Mouse (Mus musculus) kidney, postnatal 25 days (tissue): ENCODE results near the gene Arfgef2.
A peak's percentile ranks its signal among the peaks of the same experiment; 100 is the strongest.

Experiments used
- DNase-seq, 2 experiments: peaks; one replicate each; pipeline ENCODE4 v3.0.0; 2021; ENCODE audit warnings: mixed read lengths in 2 of 2

The Arfgef2 gene

DNA sequence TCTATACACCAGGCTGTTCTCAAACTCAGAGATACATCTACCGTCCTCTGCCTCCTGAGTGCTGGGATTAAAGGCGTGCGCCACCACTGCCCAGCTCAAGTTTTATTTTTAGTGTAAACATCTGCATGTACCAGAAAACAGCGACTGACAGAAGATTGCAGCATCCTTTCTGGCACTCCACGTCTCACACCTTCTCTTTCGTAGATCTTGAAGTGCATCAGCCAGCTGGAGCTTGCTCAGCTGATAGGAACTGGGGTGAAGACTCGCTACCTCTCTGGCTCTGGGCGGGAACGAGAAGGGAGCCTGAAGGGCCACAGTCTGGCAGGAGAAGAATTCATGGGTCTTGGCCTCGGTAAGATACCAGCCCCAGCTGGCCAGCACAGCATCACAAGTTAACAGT is 60.1 kb downstream of the Arfgef2 start:
- DNase-seq: no peak

GRCm38 (mm10) chr2:166870271-166870865 is 65.0 kb downstream of the Arfgef2 start:
- DNase-seq: peak; percentile 46 to 72

DNA sequence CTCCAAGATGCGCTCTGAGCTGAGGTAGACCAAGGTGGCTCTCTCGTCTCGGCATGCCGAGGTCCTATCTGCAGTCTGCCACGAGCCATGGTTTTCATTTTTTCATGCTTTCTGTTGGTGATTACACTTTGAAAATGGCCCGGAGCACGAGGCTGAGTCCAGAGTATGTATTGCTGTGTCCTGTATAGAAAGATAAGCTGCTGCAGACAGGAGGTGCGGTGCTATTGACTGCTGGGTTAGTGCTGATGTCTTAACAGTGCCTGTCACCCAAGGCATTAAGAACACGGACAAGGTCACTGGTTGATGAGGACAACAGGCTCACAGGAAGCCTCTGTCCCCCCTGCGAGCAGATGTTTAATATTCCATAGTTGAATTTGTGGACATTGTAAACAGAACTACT is 65.5 kb downstream of the Arfgef2 start:
- no peak for DNase-seq

DNA sequence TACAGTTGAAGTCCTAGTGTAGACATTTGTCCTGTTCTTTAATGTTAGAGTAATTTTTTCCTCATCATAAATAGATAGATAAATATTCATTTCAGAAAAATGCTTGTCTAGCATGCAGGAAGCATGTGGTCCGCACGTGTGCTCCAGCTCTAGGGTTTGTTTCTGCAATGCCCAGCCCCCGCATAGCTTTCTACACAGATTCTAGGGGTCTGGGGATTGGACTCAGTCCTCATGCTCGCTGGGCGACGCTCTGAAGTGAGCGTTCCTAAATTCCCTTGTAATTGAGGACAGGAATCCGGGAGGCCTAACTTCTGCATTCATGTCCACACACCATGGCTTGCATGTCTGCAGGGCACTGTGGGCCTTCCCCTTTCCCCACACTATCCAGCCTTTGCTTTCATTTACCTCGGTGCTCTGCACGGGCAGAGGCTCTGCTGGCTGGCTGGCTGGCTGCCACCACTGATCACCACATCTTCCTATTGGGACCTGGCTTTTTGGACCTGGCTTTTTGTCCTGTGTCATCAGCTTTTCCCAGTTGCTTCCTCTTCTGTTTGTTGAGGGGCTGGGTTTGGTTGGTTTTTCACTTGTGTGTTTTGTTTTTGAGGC is 69.4 kb downstream of the Arfgef2 start:
- DNase-seq: no peak

DNA sequence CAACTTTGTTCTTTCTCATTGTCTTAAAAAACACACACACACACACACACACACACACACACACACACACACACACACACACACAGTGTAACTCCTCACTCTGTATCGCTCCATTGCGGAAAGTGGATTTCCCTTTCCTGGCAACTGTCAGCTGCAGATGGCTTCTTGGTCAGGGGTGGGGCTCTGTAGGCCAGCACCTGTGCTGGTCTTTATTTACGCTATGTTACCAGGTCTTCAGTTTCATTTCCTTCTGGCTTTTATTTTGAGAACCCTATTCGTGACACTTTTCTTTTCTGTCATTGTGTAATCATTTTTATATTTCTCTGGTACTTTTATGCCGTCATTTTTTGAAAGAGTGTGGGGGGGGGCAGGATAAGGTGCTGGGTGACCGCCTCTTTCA is 70.2 kb downstream of the Arfgef2 start:
- DNase-seq: no peak

- no peak for DNase-seq
Measured at GRCm38 (mm10) chr2:166876331-166876730, 70.9 kb downstream of the Arfgef2 start.

DNA sequence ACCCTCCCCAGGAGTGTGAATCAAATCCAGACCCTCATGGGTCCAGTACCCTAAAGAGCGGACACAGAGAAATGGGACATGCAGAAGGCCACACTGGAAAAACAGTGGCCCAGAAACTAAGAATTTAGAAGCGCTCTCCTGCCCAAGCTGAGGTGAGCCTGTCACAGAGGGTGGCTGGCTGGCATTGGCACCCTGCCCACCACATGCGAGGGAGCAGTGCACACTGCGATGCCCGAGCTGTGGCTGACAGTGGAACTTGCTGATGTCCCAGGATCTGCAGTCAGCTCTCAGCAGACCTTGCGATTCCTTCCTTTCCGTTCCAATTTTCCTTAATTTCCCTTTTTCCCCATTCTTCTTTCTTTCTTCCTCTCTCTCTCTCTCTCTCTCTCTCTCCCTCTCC is 79.7 kb downstream of the Arfgef2 start:
- peak in 1 of 2 experiments; percentile 20 for DNase-seq

GRCm38 (mm10) chr2:166885619-166886018 is 80.2 kb downstream of the Arfgef2 start:
- no peak for DNase-seq

GRCm38 (mm10) chr2:166886231-166886630 is 80.8 kb downstream of the Arfgef2 start:
- DNase-seq: no peak

- no peak for DNase-seq
Measured at GRCm38 (mm10) chr2:166887816-166888215, 82.4 kb downstream of the Arfgef2 start.

- DNase-seq: no peak
Measured at GRCm38 (mm10) chr2:166891366-166891880, 86.0 kb downstream of the Arfgef2 start.

DNA sequence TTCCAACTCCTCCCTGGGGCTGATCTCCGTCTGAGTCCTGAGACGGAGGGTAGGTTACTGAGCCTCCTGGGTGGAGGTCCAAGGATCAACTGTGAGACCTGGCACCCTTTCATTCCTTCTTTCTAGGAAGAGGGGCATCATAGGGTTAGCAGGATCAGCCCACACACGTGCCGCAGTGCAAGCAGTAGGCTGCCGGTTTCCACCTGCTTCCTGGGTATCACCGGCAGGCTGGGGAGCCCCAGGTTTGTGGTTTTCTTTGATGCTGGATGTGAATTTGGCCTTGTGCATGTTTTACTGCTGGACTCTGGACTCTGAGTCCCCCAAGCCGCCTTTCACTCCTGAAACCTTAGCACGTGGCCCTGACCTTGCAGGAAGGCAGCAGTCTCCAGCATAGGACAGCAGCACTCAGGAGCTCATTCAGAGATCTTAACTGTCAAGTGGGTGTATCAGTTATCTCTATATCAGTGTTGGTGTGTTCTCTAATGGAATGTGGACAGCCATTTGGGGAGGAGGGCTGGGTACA is 86.8 kb downstream of the Arfgef2 start:
- peak; percentile 20 to 57 for DNase-seq

- no peak for DNase-seq
Measured at GRCm38 (mm10) chr2:166893036-166893435, 87.6 kb downstream of the Arfgef2 start.

DNA sequence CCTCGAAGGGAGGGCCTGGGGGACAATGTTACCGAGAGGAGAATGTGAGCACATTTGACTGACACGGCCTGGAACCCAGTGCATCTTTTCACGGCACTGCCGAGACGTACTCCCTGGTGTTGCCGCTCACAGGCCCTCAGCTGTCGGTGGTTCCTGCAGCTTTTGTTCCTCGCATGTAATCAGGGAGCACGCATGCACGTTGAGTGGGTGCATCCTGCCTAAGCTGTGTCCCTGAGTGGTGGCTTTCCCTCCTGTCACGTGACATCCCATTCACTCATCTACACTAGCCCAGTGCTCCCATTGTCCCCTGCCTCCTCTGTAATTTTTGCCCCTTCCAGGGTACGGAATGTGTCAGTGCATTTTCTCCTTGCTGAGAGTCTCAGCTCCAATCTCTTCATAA is 91.0 kb downstream of the Arfgef2 start:
- no peak for DNase-seq

DNA sequence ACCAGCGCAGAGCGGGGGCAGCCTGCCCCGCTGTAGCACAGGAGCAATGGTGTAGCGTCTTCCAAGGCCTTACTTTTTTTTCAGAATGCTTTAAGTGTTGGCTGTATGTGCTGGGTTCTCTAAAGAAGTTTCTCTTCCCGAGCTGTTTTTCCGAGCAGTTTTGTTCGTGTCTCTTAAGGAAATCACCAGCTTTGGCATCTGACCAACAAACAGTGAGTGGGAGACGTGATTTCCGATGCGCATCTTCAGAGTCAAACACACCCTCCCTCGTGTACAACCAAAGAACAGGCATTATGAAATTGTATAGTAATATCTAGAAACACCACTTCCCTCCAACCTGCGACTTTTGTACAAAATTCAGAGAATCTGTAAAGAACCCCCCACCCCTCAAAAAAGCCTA is 91.6 kb downstream of the Arfgef2 start:
- DNase-seq: no peak

GRCm38 (mm10) chr2:166899161-166899560 is 93.8 kb downstream of the Arfgef2 start:
- no peak for DNase-seq

DNA sequence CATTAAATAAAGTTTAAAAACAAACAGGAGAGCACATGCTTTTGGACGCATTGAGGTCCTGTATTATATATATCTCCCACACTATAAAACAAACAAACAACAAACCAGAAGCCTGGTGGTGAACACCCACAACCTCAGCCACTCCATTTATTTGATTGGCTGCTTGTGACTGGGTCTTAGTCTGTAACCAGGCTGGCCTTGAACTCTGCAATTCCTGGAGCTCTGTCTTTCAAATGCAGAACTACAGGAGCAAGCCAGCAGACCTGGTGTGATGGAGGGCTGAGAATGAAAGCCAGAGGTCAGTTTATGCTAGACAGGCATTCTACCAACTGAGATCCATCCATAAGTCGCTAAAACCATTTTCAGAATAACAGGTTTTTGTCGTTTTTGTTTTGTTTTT is 94.4 kb downstream of the Arfgef2 start:
- DNase-seq: no peak

DNA sequence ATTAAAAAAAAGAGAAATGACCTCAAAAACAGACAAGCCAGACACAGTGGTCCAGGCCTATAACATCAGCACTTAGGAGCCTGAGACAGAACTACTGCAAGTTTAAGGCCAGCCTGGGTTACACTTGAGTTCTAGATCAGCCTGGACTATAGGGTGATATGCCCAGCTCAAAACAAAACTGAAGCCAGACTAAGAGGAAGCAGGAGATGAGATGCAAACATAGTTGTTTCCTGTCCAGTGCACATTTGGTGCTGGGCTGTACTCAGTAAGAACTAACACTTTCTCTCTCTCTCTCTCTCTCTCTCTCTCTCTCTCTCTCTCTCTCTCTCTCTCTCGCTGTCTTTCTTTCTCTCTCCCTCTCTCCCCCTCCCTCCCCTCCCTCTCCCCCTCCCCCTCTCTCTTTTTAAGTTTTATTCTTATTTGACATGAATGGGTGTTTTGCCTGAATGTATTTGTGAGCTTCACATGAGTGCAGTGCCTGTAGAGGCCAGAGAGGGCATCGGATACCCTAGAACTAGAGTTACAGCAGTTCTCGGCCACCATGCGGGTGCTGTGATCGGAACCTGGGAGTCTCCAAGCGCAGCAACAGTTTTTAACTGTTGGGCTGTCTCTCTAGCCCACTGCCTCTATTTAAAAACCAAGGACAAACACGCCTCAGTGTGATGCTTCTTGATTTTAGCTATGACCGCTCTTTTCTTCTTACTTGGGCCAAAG is 95.6 kb downstream of the Arfgef2 start:
- no peak for DNase-seq

DNA sequence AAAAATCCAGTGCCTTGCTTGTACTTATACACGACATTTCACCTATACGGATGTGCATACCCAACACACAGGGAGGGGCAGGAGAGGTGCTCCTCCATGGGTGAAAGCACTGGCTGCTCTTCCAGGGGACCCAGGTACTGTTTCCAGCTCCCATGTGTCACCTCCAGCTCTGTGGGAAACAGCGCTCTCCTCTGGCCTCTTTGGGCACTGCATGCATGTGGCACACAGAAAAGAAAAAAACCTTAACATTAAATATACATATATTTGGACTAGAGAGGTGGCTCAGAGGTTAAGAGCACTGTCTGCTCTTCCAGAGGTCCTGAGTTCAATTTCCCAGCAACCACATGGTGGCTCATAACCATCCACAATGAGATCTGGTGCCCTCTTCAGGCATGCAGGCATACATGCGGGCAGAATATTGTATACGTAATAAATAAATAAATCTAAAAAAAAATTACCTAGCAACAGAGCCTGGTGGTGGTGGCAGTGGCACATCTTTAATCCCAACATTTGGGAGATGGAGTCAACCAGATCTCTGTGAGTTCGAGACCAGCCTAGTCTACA is 98.4 kb downstream of the Arfgef2 start:
- no peak for DNase-seq

GRCm38 (mm10) chr2:166905711-166906522 is 100.5 kb downstream of the Arfgef2 start, which contains the start of gene Cse1l:
Gene Cse1l, plus strand, starts transcription at chr2:166906040.
- peak; percentile 98 to 99 for DNase-seq

GRCm38 (mm10) chr2:166906523-166907182 is 101.3 kb downstream of the Arfgef2 start:
- DNase-seq: no peak

DNA sequence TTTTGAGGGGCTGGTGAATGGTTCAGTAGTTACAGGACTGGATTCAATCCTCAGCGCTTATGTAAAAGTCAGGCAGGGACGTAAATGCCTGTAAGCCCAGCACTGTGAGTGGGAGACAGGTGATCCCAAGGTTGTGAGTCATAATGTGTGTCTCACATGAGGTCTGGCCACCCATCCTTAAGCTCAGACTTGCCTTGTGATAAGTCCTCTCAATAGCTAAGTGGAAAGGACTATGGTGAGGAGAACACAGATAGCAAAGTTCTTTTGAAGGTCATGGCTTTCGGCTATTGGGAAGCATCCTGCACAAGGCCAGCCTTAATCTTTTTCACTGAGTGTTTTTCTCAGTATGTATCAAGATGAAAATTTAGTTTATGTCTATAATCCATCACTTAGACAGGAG is 104.3 kb downstream of the Arfgef2 start:
- no peak for DNase-seq
